In genomic region chr5:115977757-115978156, GRCm38 (mm10) we compare ENCODE assay signal across 8 mouse cellular contexts. TPM values are rescaled to one million over a fixed set of nuclear protein-coding genes. Genes with fewer than 3 reads are reported as not detected.
DNase-seq lines count a peak whose midpoint lies in the region; ATAC-seq and TF ChIP-seq lines count a peak whose summit lies in the region.
"Had no signal": no experiment of that assay in that cellular context is flagged by ENCODE, and none has a peak within 500 bp of the region (broad histone marks: within the 10 kb centered on the region; RNA-seq: fewer than 3 reads in every experiment).

No protein-coding gene starts in this region.

- no peak for TF ChIP-seq CTCF in bone marrow macrophage, adult 2 months (IDR thresholded peaks at IDR 0.05; ENCODE audit: low read depth, low read length)
- no peak for TF ChIP-seq CTCF in lung, adult 2 months (IDR thresholded peaks at IDR 0.05; ENCODE audit: insufficient read depth, low read length)

- WGBS in embryonic facial prominence, embryonic 10.5 days, result 75% methylated on average over 10 of the region's 10 CpGs
- WGBS in hindbrain, embryonic 15.5 days, result 72% methylated on average over 10 of the region's 10 CpGs
- WGBS in lung, adult 2 months, result 49% methylated on average over 10 of the region's 10 CpGs
- WGBS in stomach, embryonic 16.5 days, result 55% methylated on average over 10 of the region's 10 CpGs

- H3K4me1 ChIP-seq in bone marrow macrophage, adult 2 months (ENCODE audit: control insufficient read depth, insufficient read depth, low read length), result peaks cover 15% of the 10 kb centered on the region
- peaks cover 21% of the 10 kb centered on the region for H3K4me1 ChIP-seq in embryonic facial prominence, embryonic 10.5 days
- H3K4me1 ChIP-seq in hindbrain, embryonic 15.5 days (replicated peaks), result peaks cover 8% of the 10 kb centered on the region
- peaks cover 9% of the 10 kb centered on the region for H3K4me1 ChIP-seq in lung, adult 2 months (ENCODE audit: control insufficient read depth, insufficient read depth, low read length)
- H3K4me1 ChIP-seq in stomach, embryonic 16.5 days (ENCODE audit: control insufficient read depth, insufficient read depth, low read length), result 0 out of 2 replicates have a peak, but pooled peaks cover 4% of the 10 kb centered on the region
- H3K4me1 ChIP-seq: neural tube, embryonic 12.5 days had no signal

- TF ChIP-seq POLR2A in bone marrow macrophage, adult 2 months (IDR thresholded peaks at IDR 0.05; ENCODE audit: borderline replicate concordance, low read depth, low read length), result no peak
- TF ChIP-seq POLR2A in lung, adult 2 months (IDR thresholded peaks at IDR 0.05; ENCODE audit: borderline replicate concordance, extremely low read depth, low read depth, low read length), result peak; percentile 73; the same call in 1 of the 2 replicates

- peak overlapping the region; percentile 59 for H3K27ac ChIP-seq in bone marrow macrophage, adult 2 months (ENCODE audit: insufficient read depth, low read depth, low read length)
- H3K27ac ChIP-seq in embryonic facial prominence, embryonic 10.5 days (replicated peaks), result peak overlapping the region; percentile 40; the same call in 1 of the 2 replicates
- H3K27ac ChIP-seq in hindbrain, embryonic 15.5 days (replicated peaks), result peak overlapping the region; percentile 59; the same call in 1 of the 2 replicates
- H3K27ac ChIP-seq in stomach, embryonic 16.5 days (ENCODE audit: low read length), result peak overlapping the region; percentile 71
- H3K27ac ChIP-seq: neural tube, embryonic 12.5 days had no signal

- H3K9me3 ChIP-seq in embryonic facial prominence, embryonic 10.5 days, result no peaks in the 10 kb centered on the region
- H3K9me3 ChIP-seq in hindbrain, embryonic 15.5 days, result no peaks in the 10 kb centered on the region
- no peaks in the 10 kb centered on the region for H3K9me3 ChIP-seq in stomach, embryonic 16.5 days (replicated peaks; ENCODE audit: control insufficient read depth, low read length)
- H3K9me3 ChIP-seq: neural tube, embryonic 12.5 days had no signal

- H3K36me3 ChIP-seq in embryonic facial prominence, embryonic 10.5 days (replicated peaks), result peaks cover 86% of the 10 kb centered on the region
- H3K36me3 ChIP-seq in hindbrain, embryonic 15.5 days, result peaks cover 3% of the 10 kb centered on the region; the same call in 1 of the 2 replicates
- peaks cover 4% of the 10 kb centered on the region; the same call in 1 of the 2 replicates for H3K36me3 ChIP-seq in stomach, embryonic 16.5 days (ENCODE audit: control insufficient read depth, insufficient read depth, low read length)

- H3K4me2 ChIP-seq in hindbrain, embryonic 15.5 days, result no peak overlapping the region
- H3K4me2 ChIP-seq in stomach, embryonic 16.5 days (ENCODE audit: low read depth, low read length), result peak overlapping the region; percentile 16; the same call in 1 of the 2 replicates
- H3K4me2 ChIP-seq: neural tube, embryonic 12.5 days had no signal

- peak overlapping the region; percentile 14; the same call in 1 of the 2 replicates for H3K4me3 ChIP-seq in bone marrow macrophage, adult 2 months (ENCODE audit: insufficient read depth, low read length)
- no peak overlapping the region for H3K4me3 ChIP-seq in embryonic facial prominence, embryonic 10.5 days
- H3K4me3 ChIP-seq in hindbrain, embryonic 15.5 days, result no peak overlapping the region
- H3K4me3 ChIP-seq in lung, adult 2 months (replicated peaks; ENCODE audit: extremely low read depth, low read depth, low read length), result peak overlapping the region; percentile 0
- H3K4me3 ChIP-seq in stomach, embryonic 16.5 days (replicated peaks; ENCODE audit: low read length), result no peak overlapping the region
- H3K4me3 ChIP-seq: neural tube, embryonic 12.5 days had no signal

- no peaks in the 10 kb centered on the region for H3K27me3 ChIP-seq in embryonic facial prominence, embryonic 10.5 days (replicated peaks; ENCODE audit: low read depth, poor library complexity, severe bottlenecking)
- no peaks in the 10 kb centered on the region for H3K27me3 ChIP-seq in hindbrain, embryonic 15.5 days
- no peaks in the 10 kb centered on the region for H3K27me3 ChIP-seq in stomach, embryonic 16.5 days (ENCODE audit: control insufficient read depth, insufficient read depth, low read length)
- H3K27me3 ChIP-seq: neural tube, embryonic 12.5 days had no signal

- no peak for DNase-seq in embryonic facial prominence, embryonic 10.5 days (ENCODE audit: low spot score)
- DNase-seq in lung, adult 2 months, result peak; percentile 29
- DNase-seq in urinary bladder, postnatal 36 days (ENCODE audit: low spot score in 2 of 2), result no peak
- DNase-seq in cerebellum, postnatal 36 days, result no peak

- ATAC-seq in hindbrain, embryonic 15.5 days (ENCODE audit: low FRiP score, low read depth), result no peak
- ATAC-seq in stomach, embryonic 16.5 days (ENCODE audit: insufficient read depth, low FRiP score), result peak; percentile 51; the same call in 1 of the 2 replicates

- no peak overlapping the region for H3K9ac ChIP-seq in hindbrain, embryonic 15.5 days
- peak overlapping the region; percentile 25; the same call in 1 of the 2 replicates for H3K9ac ChIP-seq in stomach, embryonic 16.5 days (ENCODE audit: low read length)
- H3K9ac ChIP-seq: neural tube, embryonic 12.5 days had no signal

RNA-seq across cellular contexts. Expression of gene Prkab1, which starts 46.6 kb away (rescaled TPM):
- 26.7 and 30.9 TPM in 2 replicates for polyA plus RNA-seq in bone marrow macrophage, adult 2 months (2012; ENCODE audit: insufficient read depth, insufficient read length, missing spikeins)
- polyA plus RNA-seq in embryonic facial prominence, embryonic 10.5 days (2016; fragmentation: Nextera tagmentation; extraction: Ambion mirVana), result 77.1 and 79.2 TPM in 2 replicates
- 47.5 and 49.8 TPM in 2 replicates for polyA plus RNA-seq in hindbrain, embryonic 15.5 days (2015; fragmentation: Nextera tagmentation; extraction: Ambion mirVana)
- 77.3 and 92.5 TPM in 2 replicates for polyA plus RNA-seq in lung, adult 2 months (2012; rRNA removed)
- polyA plus RNA-seq in stomach, embryonic 16.5 days (2015; fragmentation: Nextera tagmentation; extraction: Ambion mirVana), result 71.1 and 75.5 TPM in 2 replicates

Comparison
In these comparisons a context has a peak if more than half of its experiments do, and no peak if none do; other contexts are left out.
1. H3K4me3 ChIP-seq: peak in bone marrow macrophage, adult 2 months (single experiment) and lung, adult 2 months (single experiment); none in embryonic facial prominence, embryonic 10.5 days (single experiment), hindbrain, embryonic 15.5 days (single experiment) and stomach, embryonic 16.5 days (single experiment).
2. Peak in every context shown above with its lines, with median percentiles within 50 percentile points of each other: H3K27ac ChIP-seq.